Mouse (Mus musculus): Measurements from ENCODE around the gene Kntc1. TPM values are rescaled to one million over a fixed set of nuclear protein-coding genes. Genes with fewer than 3 reads are reported as not detected.

The Kntc1 gene
- polyA plus RNA-seq, 1 experiment from 2014 or later, result 0.92 TPM

DNA sequence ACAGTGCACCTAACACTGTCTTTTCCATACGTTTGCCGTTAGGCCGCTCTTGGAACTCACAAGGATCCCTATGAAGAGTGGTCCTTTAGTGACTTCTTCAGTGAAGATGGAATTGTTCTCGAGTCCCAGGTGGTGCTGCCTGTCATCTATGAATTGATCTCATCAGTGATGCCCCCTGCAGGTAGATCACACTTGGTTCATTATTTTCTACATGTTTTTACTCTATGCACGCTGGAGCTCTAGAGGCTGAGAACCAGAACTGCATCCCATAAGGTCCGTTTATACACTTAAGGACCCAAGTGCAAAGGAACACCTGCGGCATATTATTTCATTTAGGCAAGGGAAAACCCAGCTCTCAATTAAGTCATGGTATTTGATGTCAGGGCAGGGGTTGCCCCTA is 39.5 kb downstream of the Kntc1 start:
- TF ChIP-seq CTCF (IDR thresholded peaks at IDR 0.05) (peak; percentile 20; the same call in 1 of the 2 replicates), EP300 (IDR thresholded peaks at IDR 0.05) (no peak)
- H3K9me3 ChIP-seq (ENCODE audit: low read length), result no peaks in the 10 kb centered on the region
- ATAC-seq (no peak), DNase-seq (ENCODE audit: low spot score) (no peak)
- H3K4me3 ChIP-seq (ENCODE audit: low read depth, low read length), result no peak overlapping the region
- H3K36me3 ChIP-seq (ENCODE audit: insufficient read depth, low read length), result no peaks in the 10 kb centered on the region
- no peak overlapping the region for H3K27ac ChIP-seq (ENCODE audit: low read length)
- no peak overlapping the region for H3K9ac ChIP-seq (replicated peaks; ENCODE audit: low read depth)
- no peaks in the 10 kb centered on the region for H3K27me3 ChIP-seq (replicated peaks; ENCODE audit: insufficient read depth, low read length)
- no peaks in the 10 kb centered on the region for H3K4me1 ChIP-seq (ENCODE audit: insufficient read depth, low read depth, low read length)
- 89% methylated on average over 7 of the region's 7 CpGs for WGBS
- H3K4me2 ChIP-seq (replicated peaks; ENCODE audit: low read depth, low read length), result no peak overlapping the region

DNA sequence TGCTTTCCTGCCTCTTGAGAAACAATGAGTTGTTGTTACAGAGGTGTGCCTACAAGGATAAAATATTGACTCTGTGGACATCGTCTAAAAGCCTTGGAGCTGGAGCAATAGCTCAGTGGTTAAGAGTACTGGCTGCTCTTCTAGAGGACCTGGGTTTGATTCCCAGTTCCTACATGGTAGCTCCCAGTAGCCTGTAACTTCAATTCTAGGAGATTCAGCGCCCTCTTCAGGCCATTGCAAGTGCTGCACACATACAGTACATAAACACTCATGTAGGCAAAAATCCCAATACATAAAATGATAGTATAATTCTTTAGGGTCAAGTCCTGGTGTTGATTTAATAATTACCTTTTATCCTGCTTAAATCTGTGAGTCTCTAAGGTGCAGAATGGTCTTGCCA is 43.6 kb downstream of the Kntc1 start:
- DNase-seq (ENCODE audit: low spot score), result no peak
- ATAC-seq, result no peak
- no peaks in the 10 kb centered on the region for H3K4me1 ChIP-seq (ENCODE audit: insufficient read depth, low read depth, low read length)
- H3K4me3 ChIP-seq (ENCODE audit: low read depth, low read length), result no peak overlapping the region
- H3K9me3 ChIP-seq (ENCODE audit: low read length), result no peaks in the 10 kb centered on the region
- H3K27me3 ChIP-seq (replicated peaks; ENCODE audit: insufficient read depth, low read length), result no peaks in the 10 kb centered on the region
- no peak overlapping the region for H3K4me2 ChIP-seq (replicated peaks; ENCODE audit: low read depth, low read length)
- H3K9ac ChIP-seq (replicated peaks; ENCODE audit: low read depth), result no peak overlapping the region
- H3K36me3 ChIP-seq (ENCODE audit: insufficient read depth, low read length), result no peaks in the 10 kb centered on the region
- WGBS, result 71% methylated on average over 2 of the region's 2 CpGs
- H3K27ac ChIP-seq (ENCODE audit: low read length), result no peak overlapping the region
- TF ChIP-seq CTCF (IDR thresholded peaks at IDR 0.05) (no peak), EP300 (IDR thresholded peaks at IDR 0.05) (no peak)

GRCm38 (mm10) chr5:123806334-123806733 is 56.8 kb downstream of the Kntc1 start:
- ATAC-seq (no peak), DNase-seq (ENCODE audit: low spot score) (no peak)
- Histone ChIP-seq H3K4me3 (ENCODE audit: low read depth, low read length) (no peak overlapping the region), H3K4me1 (ENCODE audit: insufficient read depth, low read depth, low read length) (no peaks in the 10 kb centered on the region), H3K9me3 (ENCODE audit: low read length) (no peaks in the 10 kb centered on the region), H3K36me3 (ENCODE audit: insufficient read depth, low read length) (no peaks in the 10 kb centered on the region), H3K9ac (replicated peaks; ENCODE audit: low read depth) (no peak overlapping the region), H3K27me3 (replicated peaks; ENCODE audit: insufficient read depth, low read length) (no peaks in the 10 kb centered on the region), H3K4me2 (replicated peaks; ENCODE audit: low read depth, low read length) (no peak overlapping the region), H3K27ac (ENCODE audit: low read length) (no peak overlapping the region)
- WGBS, result 82% methylated on average over 11 of the region's 11 CpGs
- TF ChIP-seq CTCF (IDR thresholded peaks at IDR 0.05), result no peak
- no peak for TF ChIP-seq EP300 (IDR thresholded peaks at IDR 0.05)

GRCm38 (mm10) chr5:123808541-123808940 is 59.0 kb downstream of the Kntc1 start:
- no peak for ATAC-seq
- Histone ChIP-seq H3K9ac (replicated peaks; ENCODE audit: low read depth) (no peak overlapping the region), H3K36me3 (ENCODE audit: insufficient read depth, low read length) (no peaks in the 10 kb centered on the region), H3K9me3 (ENCODE audit: low read length) (no peaks in the 10 kb centered on the region), H3K4me1 (ENCODE audit: insufficient read depth, low read depth, low read length) (no peaks in the 10 kb centered on the region), H3K27me3 (replicated peaks; ENCODE audit: insufficient read depth, low read length) (no peaks in the 10 kb centered on the region), H3K27ac (ENCODE audit: low read length) (no peak overlapping the region), H3K4me2 (replicated peaks; ENCODE audit: low read depth, low read length) (no peak overlapping the region), H3K4me3 (ENCODE audit: low read depth, low read length) (no peak overlapping the region)
- WGBS, result 84% methylated on average over 5 of the region's 5 CpGs
- DNase-seq (ENCODE audit: low spot score), result no peak
- TF ChIP-seq EP300 (IDR thresholded peaks at IDR 0.05) (no peak), CTCF (IDR thresholded peaks at IDR 0.05) (no peak)

- Histone ChIP-seq H3K4me1 (ENCODE audit: insufficient read depth, low read depth, low read length) (no peaks in the 10 kb centered on the region), H3K9ac (replicated peaks; ENCODE audit: low read depth) (no peak overlapping the region), H3K9me3 (ENCODE audit: low read length) (no peaks in the 10 kb centered on the region), H3K4me3 (ENCODE audit: low read depth, low read length) (no peak overlapping the region), H3K27me3 (replicated peaks; ENCODE audit: insufficient read depth, low read length) (no peaks in the 10 kb centered on the region), H3K4me2 (replicated peaks; ENCODE audit: low read depth, low read length) (no peak overlapping the region), H3K27ac (ENCODE audit: low read length) (no peak overlapping the region), H3K36me3 (ENCODE audit: insufficient read depth, low read length) (no peaks in the 10 kb centered on the region)
- TF ChIP-seq CTCF (IDR thresholded peaks at IDR 0.05) (no peak), EP300 (IDR thresholded peaks at IDR 0.05) (no peak)
- no peak for DNase-seq (ENCODE audit: low spot score)
- WGBS, result 87% methylated on average over 13 of the region's 13 CpGs
- ATAC-seq, result no peak
Measured at GRCm38 (mm10) chr5:123809156-123809555, 59.6 kb downstream of the Kntc1 start.

DNA sequence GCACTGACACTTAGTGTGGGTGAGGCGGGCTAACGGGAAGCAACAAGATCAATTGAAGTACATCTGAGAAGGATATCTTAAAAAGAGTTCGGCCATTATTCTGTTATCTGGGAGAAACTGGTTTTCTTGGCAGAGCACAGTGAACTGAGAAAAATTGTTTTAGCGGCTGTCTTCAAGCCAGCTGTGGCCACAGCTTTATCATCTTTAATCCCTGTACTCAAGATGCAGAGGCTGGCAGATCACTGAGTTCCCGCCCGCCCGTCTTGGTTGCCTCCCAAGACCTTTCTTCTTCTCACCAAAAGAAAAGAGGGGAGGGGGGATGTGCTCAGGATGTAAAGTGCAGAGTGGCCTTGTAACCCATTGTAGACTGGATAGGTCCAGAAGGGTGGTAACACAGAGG is 67.4 kb downstream of the Kntc1 start:
- no peak overlapping the region for H3K27ac ChIP-seq (ENCODE audit: low read length)
- no peaks in the 10 kb centered on the region for H3K36me3 ChIP-seq (ENCODE audit: insufficient read depth, low read length)
- no peak for DNase-seq (ENCODE audit: low spot score)
- no peak overlapping the region for H3K4me2 ChIP-seq (replicated peaks; ENCODE audit: low read depth, low read length)
- H3K4me1 ChIP-seq (ENCODE audit: insufficient read depth, low read depth, low read length), result no peaks in the 10 kb centered on the region
- ATAC-seq, result no peak
- no peak for TF ChIP-seq EP300 (IDR thresholded peaks at IDR 0.05)
- TF ChIP-seq CTCF (IDR thresholded peaks at IDR 0.05), result no peak
- H3K4me3 ChIP-seq (ENCODE audit: low read depth, low read length), result no peak overlapping the region
- no peaks in the 10 kb centered on the region for H3K27me3 ChIP-seq (replicated peaks; ENCODE audit: insufficient read depth, low read length)
- no peak overlapping the region for H3K9ac ChIP-seq (replicated peaks; ENCODE audit: low read depth)
- 75% methylated on average over 7 of the region's 7 CpGs for WGBS
- no peaks in the 10 kb centered on the region for H3K9me3 ChIP-seq (ENCODE audit: low read length)

DNA sequence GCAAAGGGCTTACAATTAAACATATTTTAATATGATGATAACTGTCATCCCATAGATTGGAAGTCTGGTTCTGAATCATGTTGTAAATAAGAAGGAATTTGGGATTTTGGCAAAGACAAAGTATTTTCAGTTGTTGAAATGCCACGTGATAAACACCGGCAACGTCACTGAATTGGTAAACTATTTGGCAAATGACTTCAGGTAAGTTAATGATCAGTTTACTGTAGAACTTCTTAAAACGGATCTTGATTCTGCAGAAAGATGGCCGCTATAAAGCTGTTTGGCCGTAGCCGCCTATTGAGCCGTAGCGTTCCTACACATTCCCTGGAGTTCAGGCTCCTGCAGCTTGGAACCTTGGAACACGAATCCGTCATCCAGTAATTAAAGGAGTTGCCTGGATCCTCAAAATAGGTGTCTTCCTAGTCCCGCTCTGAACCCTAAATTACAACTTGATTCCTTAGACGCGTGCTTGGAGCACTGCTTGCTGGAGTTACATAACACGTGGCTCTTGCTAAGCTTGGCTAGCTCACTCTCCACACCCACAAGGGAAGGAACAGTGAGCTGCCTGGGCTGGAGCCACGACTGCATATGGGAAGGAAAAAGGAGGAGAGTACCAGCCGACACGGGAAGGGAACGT is 69.5 kb downstream of the Kntc1 start:
- TF ChIP-seq CTCF (IDR thresholded peaks at IDR 0.05) (no peak), EP300 (IDR thresholded peaks at IDR 0.05) (no peak)

More for the DNA sequence above, 69.5 kb downstream of the Kntc1 start:
- Histone ChIP-seq H3K9ac (replicated peaks; ENCODE audit: low read depth) (no peak overlapping the region), H3K9me3 (ENCODE audit: low read length) (no peaks in the 10 kb centered on the region), H3K4me1 (ENCODE audit: insufficient read depth, low read depth, low read length) (no peaks in the 10 kb centered on the region), H3K4me2 (replicated peaks; ENCODE audit: low read depth, low read length) (no peak overlapping the region), H3K4me3 (ENCODE audit: low read depth, low read length) (no peak overlapping the region), H3K27ac (ENCODE audit: low read length) (no peak overlapping the region), H3K36me3 (ENCODE audit: insufficient read depth, low read length) (no peaks in the 10 kb centered on the region), H3K27me3 (replicated peaks; ENCODE audit: insufficient read depth, low read length) (no peaks in the 10 kb centered on the region)
- WGBS, result 94% methylated on average over 19 of the region's 19 CpGs
- no peak for ATAC-seq
- DNase-seq (ENCODE audit: low spot score), result no peak

All from lung, postnatal 0 days (tissue).